Mouse (Mus musculus) small intestine, adult 2 months (tissue): ENCODE data around the gene Entr1.

Source experiments
- CTCF ChIP-seq: fragments of 200-500 bp; IDR thresholded peaks from 2 replicates; pipeline ENCODE4 v1.5.1; 2012; ENCODE audit warnings: low read depth, mild to moderate bottlenecking, control low read depth, inconsistent platforms, low read length, moderate library complexity, mixed read lengths; ENCODE audit not compliant: insufficient replicate concordance, insufficient read length; ENCODE audit errors: extremely low read depth
- POLR2A ChIP-seq: fragments of 200-500 bp; IDR thresholded peaks from 2 replicates; pipeline ENCODE4 v1.6.1; 2012; ENCODE audit warnings: low read depth, mild to moderate bottlenecking, control low read depth, inconsistent platforms, low read length, moderate library complexity

DNA sequence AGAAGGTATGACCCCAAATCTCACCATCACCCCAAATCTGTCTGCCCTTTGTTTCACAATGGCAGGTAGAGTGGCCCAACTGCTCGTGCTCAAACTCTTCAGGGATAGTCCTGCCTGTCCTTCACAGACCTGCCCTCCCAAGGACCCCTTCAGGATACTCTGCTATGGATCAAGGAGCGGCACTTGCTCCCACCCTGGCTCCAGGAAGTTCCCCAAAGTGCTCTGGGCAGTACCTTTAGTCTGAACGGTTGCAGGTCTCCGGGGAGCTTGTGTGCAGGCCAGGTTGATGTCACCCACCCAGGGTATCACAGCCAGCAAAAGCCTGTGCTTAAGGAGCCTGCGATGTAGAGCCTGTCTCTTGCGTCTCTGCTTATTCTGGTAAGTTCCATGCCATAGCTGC lies 21.2 kb downstream of the Entr1 start:
- TF ChIP-seq CTCF = no peak
- no peak for TF ChIP-seq POLR2A
